Mouse (Mus musculus): Measurements from ENCODE around the gene Gm3264.
"Not testable (repeated sequence)": the region's sequence is repeated elsewhere in the genome, so short reads cannot be mapped to it uniquely, and the experiment has no call there.

Gene Gm3264

GRCm38 (mm10) chr14:4855299-4855980, at the start of gene Gm3264:
TSS of gene Gm3264 (plus strand) at chr14:4855576.
- DNase-seq (ENCODE audit: low spot score) = not testable (repeated sequence)

DNA sequence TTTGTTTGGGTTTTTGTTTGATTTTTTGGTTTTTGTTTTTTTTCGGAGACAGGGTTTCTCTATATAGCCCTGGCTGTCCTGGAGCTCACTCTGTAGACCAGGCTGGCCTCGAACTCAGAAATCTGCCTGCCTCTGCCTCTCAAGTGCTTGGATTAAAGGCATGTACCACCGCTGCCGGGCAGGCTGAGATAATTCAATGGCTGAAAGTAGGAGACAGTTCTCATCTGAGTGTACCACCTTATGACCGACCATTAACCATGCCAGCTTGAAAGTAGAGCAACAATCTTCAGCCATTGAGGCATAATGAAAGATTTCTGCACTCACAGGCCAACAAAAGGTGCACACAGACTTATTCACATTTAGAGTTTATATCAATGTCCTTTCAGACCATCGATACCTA, 49.0 kb upstream of the Gm3264 start:
- not testable (repeated sequence) for DNase-seq (ENCODE audit: low spot score)

DNA sequence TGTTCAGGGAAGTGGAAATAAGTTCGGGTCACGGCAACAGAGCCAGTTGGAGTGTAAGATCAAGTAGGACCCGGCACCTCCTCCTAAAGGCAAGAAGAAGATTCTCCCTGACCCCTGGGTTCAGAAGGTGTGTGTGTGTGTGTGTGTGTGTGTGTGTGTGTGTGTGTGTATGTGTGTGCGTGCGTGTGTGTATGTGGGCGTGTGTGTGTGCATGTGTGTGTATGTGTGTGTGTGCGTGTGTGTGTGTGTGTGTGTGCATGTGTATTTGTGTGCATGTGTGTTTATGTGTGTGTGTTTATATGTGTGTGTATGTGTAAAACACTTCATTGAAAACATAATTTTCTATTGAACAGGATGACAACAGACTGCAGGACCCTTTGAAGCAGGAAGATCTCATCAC, 33.4 kb upstream of the Gm3264 start:
- DNase-seq (ENCODE audit: low spot score) = not testable (repeated sequence)

- DNase-seq (ENCODE audit: low spot score) = not testable (repeated sequence)
These were observed 17.6 kb upstream of the Gm3264 start, which contains the start of gene Gm3269 for GRCm38 (mm10) chr14:4837806-4838205. TSS of gene Gm3269 (plus strand) at chr14:4838106.

- not testable (repeated sequence) for DNase-seq (ENCODE audit: low spot score)
These were observed 36.7 kb downstream of the Gm3264 start, which contains the start of gene Gm3278 for GRCm38 (mm10) chr14:4892116-4892515. TSS of gene Gm3278 (plus strand) at chr14:4892416.

Data from T-cell, adult 2 months (primary cell).